Mouse (Mus musculus) lung, adult 2 months (tissue): ENCODE data around the gene Camk1d. TPM values are rescaled to one million over a fixed set of nuclear protein-coding genes. Genes with fewer than 3 reads are reported as not detected.

Experiments used
- DNase-seq: peaks from one replicate; pipeline ENCODE4 v3.0.0; 2022
- H3K4me1 ChIP-seq: fragments of 200-500 bp; 2 replicates; pipeline ENCODE4 v1.6.1; 2011; ENCODE audit warnings: low read length; ENCODE audit not compliant: control insufficient read depth, insufficient read depth
- H3K4me3 ChIP-seq: fragments of 200-500 bp; replicated peaks from 2 replicates; pipeline ENCODE3; 2011; ENCODE audit warnings: low read depth, mild to moderate bottlenecking, control low read depth, low read length; ENCODE audit errors: extremely low read depth
- CTCF ChIP-seq: fragments of 200-500 bp; IDR thresholded peaks from 2 replicates; pipeline ENCODE4 v1.5.1; 2011; ENCODE audit warnings: mild to moderate bottlenecking, low read length, control low read depth; ENCODE audit not compliant: insufficient read depth
- POLR2A ChIP-seq: fragments of 200-500 bp; IDR thresholded peaks from 2 replicates; pipeline ENCODE4 v1.6.1; 2011; ENCODE audit warnings: low read depth, mild to moderate bottlenecking, control low read depth, low read length, borderline replicate concordance; ENCODE audit errors: extremely low read depth
- whole genome bisulfite sequencing: fragments of 180-500 bp; shearing (Covaris S2); methylation state at CpG from one replicate; pipeline ENCODE4 v1.1.7; 2018; 5-methylcytosine and 5-hydroxymethylcytosine counted together
- polyA plus RNA-seq: library from polyadenylated mRNA; depleted of rRNA; stranded (reverse); fragments of >200 nt; gene quantifications from 2 replicates; pipeline ENCODE4 v1.2.3, GENCODE M21; 2012

Gene Camk1d
- polyA plus RNA-seq, 1 experiment: 3.8 TPM

GRCm38 (mm10) chr2:5519221-5519669, 195.1 kb downstream of the Camk1d start:
- DNase-seq: no peak
- Histone ChIP-seq H3K4me3 (no peak overlapping the region), H3K4me1 (peaks cover 3% of the 10 kb centered on the region; the same call in 1 of the 2 replicates)
- TF ChIP-seq CTCF (no peak), POLR2A (no peak)
- 55% methylated on average over 8 of the region's 8 CpGs for WGBS

- no peak for TF ChIP-seq CTCF
- no peak for TF ChIP-seq POLR2A
- Histone ChIP-seq H3K4me3 (no peak overlapping the region), H3K4me1 (peaks cover under 1% of the 10 kb centered on the region; the same call in 1 of the 2 replicates)
- 88% methylated on average over 2 of the region's 2 CpGs for WGBS
- DNase-seq: no peak
Observed at GRCm38 (mm10) chr2:5515106-5515505, 199.2 kb downstream of the Camk1d start.

- no peaks in the 10 kb centered on the region for H3K4me1 ChIP-seq
Observed at GRCm38 (mm10) chr2:5514095-5514494, 200.2 kb downstream of the Camk1d start.

GRCm38 (mm10) chr2:5513621-5514020, 200.7 kb downstream of the Camk1d start:
- no peak overlapping the region for H3K4me3 ChIP-seq
- no peak for DNase-seq
- no peak for TF ChIP-seq CTCF
- no peak for TF ChIP-seq POLR2A
- H3K4me1 ChIP-seq: no peaks in the 10 kb centered on the region
- WGBS: 95% methylated on average over 2 of the region's 2 CpGs

More at GRCm38 (mm10) chr2:5514095-5514494, 200.2 kb downstream of the Camk1d start:
- DNase-seq: no peak
- no peak for TF ChIP-seq CTCF
- TF ChIP-seq POLR2A: no peak
- WGBS: 90% methylated on average over 5 of the region's 5 CpGs
- H3K4me3 ChIP-seq: no peak overlapping the region

- no peak for DNase-seq
- no peaks in the 10 kb centered on the region for H3K4me1 ChIP-seq
- no peak overlapping the region for H3K4me3 ChIP-seq
- WGBS: 60% methylated on average over 6 of the region's 6 CpGs
- TF ChIP-seq CTCF (no peak), POLR2A (no peak)
Observed at GRCm38 (mm10) chr2:5510042-5510441, 204.3 kb downstream of the Camk1d start.

GRCm38 (mm10) chr2:5499620-5500019, 214.7 kb downstream of the Camk1d start:
- TF ChIP-seq CTCF (no peak), POLR2A (no peak)
- no peak for DNase-seq

GRCm38 (mm10) chr2:5489916-5490315, 224.4 kb downstream of the Camk1d start:
- no peaks in the 10 kb centered on the region for H3K4me1 ChIP-seq
- no peak for DNase-seq
- TF ChIP-seq CTCF (no peak), POLR2A (no peak)
- WGBS: 66% methylated on average over 5 of the region's 5 CpGs
- no peak overlapping the region for H3K4me3 ChIP-seq

More at GRCm38 (mm10) chr2:5499620-5500019, 214.7 kb downstream of the Camk1d start:
- Histone ChIP-seq H3K4me1 (no peaks in the 10 kb centered on the region), H3K4me3 (no peak overlapping the region)
- 70% methylated on average over 4 of the region's 4 CpGs for WGBS

- DNase-seq: no peak
- Histone ChIP-seq H3K4me3 (no peak overlapping the region), H3K4me1 (no peaks in the 10 kb centered on the region)
- TF ChIP-seq CTCF: no peak
- TF ChIP-seq POLR2A: no peak
- 83% methylated on average over 3 of the region's 3 CpGs for WGBS
Observed at GRCm38 (mm10) chr2:5487344-5487743, 227.0 kb downstream of the Camk1d start.

- DNase-seq: no peak
- 67% methylated on average over 7 of the region's 7 CpGs for WGBS
- no peak for TF ChIP-seq CTCF
- no peak for TF ChIP-seq POLR2A
Observed at GRCm38 (mm10) chr2:5486663-5487062, 227.7 kb downstream of the Camk1d start.

GRCm38 (mm10) chr2:5485786-5486185, 228.5 kb downstream of the Camk1d start:
- no peak for DNase-seq
- no peak for TF ChIP-seq POLR2A
- Histone ChIP-seq H3K4me1 (no peaks in the 10 kb centered on the region), H3K4me3 (no peak overlapping the region)
- 92% methylated on average over 6 of the region's 6 CpGs for WGBS

More at GRCm38 (mm10) chr2:5486663-5487062, 227.7 kb downstream of the Camk1d start:
- Histone ChIP-seq H3K4me3 (no peak overlapping the region), H3K4me1 (no peaks in the 10 kb centered on the region)

- no peak for DNase-seq
- WGBS: 83% methylated on average over 3 of the region's 3 CpGs
- Histone ChIP-seq H3K4me1 (no peaks in the 10 kb centered on the region), H3K4me3 (no peak overlapping the region)
- TF ChIP-seq CTCF: no peak
- TF ChIP-seq POLR2A: no peak
Observed at GRCm38 (mm10) chr2:5479886-5480285, 234.4 kb downstream of the Camk1d start.

- 74% methylated on average over 5 of the region's 5 CpGs for WGBS
- no peak for TF ChIP-seq CTCF
- TF ChIP-seq POLR2A: no peak
- H3K4me1 ChIP-seq: no peaks in the 10 kb centered on the region
- DNase-seq: no peak
- no peak overlapping the region for H3K4me3 ChIP-seq
Observed at GRCm38 (mm10) chr2:5478709-5479108, 235.6 kb downstream of the Camk1d start.
